Mouse (Mus musculus) lung, adult 2 months (tissue): ENCODE results near the gene Mgat4b. TPM values are rescaled to one million over a fixed set of nuclear protein-coding genes. Genes with fewer than 3 reads are reported as not detected.

ENCODE experiments used
- DNase-seq: peaks from one replicate; pipeline ENCODE4 v3.0.0; 2022
- H3K4me1 ChIP-seq: fragments of 200-500 bp; 2 replicates; pipeline ENCODE4 v1.6.1; 2011; ENCODE audit warnings: low read length; ENCODE audit not compliant: control insufficient read depth, insufficient read depth
- H3K4me3 ChIP-seq: fragments of 200-500 bp; replicated peaks from 2 replicates; pipeline ENCODE3; 2011; ENCODE audit warnings: low read depth, mild to moderate bottlenecking, control low read depth, low read length; ENCODE audit errors: extremely low read depth
- CTCF ChIP-seq: fragments of 200-500 bp; IDR thresholded peaks from 2 replicates; pipeline ENCODE4 v1.5.1; 2011; ENCODE audit warnings: mild to moderate bottlenecking, low read length, control low read depth; ENCODE audit not compliant: insufficient read depth
- POLR2A ChIP-seq: fragments of 200-500 bp; IDR thresholded peaks from 2 replicates; pipeline ENCODE4 v1.6.1; 2011; ENCODE audit warnings: low read depth, mild to moderate bottlenecking, control low read depth, low read length, borderline replicate concordance; ENCODE audit errors: extremely low read depth
- WGBS: fragments of 180-500 bp; shearing (Covaris S2); methylation state at CpG from one replicate; pipeline ENCODE4 v1.1.7; 2018; 5-methylcytosine and 5-hydroxymethylcytosine counted together
- polyA plus RNA-seq: library from polyadenylated mRNA; depleted of rRNA; stranded (reverse); fragments of >200 nt; gene quantifications from 2 replicates; pipeline ENCODE4 v1.2.3, GENCODE M21; 2012

The Mgat4b gene
- polyA plus RNA-seq, 1 experiment: 77.4 TPM

DNA sequence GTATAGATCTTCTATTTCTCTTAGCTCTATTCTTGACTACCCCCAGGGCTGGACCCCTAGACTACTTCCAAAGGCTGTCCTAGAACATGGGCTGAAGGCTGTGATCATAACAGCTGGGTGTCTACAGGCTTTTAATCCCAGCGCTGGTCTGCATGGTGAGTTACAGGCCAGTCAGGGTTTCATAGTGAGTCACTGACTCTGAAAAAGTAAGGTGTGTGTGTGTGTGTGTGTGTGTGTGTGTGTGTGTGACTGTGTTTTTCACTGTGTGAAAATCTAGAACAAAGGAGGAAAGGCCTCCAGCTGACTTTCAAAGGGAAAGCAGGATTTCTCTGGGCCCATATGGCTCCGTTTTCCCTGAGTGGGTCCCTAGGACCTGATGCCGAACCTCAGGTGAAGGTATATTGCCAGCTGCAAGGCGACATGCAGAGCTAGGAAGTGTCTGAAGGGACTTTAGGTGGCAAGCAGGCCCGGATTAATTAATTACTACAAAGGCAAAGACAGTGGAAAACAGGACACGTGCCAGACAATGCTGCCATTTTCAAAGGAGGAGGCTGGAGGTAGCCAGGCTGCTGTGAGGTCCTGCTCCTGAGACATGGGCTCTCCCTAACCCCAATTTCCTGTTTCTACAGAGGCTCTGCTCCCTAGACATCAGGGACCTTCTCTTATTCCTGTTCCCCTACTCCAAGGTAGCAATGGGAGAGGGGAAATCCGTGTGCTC lies 12.0 kb downstream of the Mgat4b start:
- DNase-seq: no peak
- no peak for TF ChIP-seq POLR2A
- TF ChIP-seq CTCF: no peak
- H3K4me3 ChIP-seq: no peak overlapping the region
- WGBS: 67% methylated on average over 7 of the region's 7 CpGs
- peaks cover 18% of the 10 kb centered on the region for H3K4me1 ChIP-seq

DNA sequence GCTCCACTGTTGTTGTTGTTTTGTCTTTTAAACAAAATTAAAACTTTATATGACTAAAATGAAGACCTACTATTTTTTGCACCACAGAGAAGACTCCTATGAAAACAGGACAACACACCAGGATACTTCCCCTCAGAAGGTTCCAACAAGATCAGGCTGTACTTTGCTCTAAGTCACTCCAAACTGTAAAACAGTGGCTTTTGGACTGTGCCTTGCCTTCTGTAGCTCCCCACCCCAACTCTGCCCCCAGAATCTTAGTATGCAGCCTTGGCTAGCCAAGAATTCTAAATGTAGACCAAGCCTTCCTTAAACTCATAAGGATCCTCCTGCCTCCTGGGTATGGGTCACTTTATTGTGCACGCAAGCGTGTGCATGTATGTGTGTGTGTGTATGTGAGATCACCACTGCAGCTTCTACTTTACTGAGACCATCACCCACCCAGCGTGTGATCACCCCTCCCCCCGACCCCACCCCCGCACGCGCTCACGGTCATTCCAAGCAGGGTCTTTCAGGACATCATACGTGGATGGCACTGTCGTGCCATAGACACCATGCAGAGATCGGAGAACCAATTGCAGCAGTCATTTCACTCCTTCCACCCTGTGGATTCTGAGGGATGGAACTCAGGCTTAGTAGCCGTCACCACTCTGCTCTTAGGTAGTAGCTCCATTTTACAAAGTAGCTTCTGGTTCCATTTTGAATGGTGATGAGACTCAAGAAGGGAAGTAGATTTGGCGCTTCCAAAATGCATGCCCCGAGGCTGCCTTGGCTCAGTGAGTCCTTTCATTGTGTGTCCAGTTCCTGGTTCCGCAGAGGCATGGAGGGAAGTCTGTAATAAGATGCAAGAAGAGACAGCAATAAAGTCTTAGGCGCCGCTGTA lies 13.3 kb downstream of the Mgat4b start:
- TF ChIP-seq CTCF (no peak), POLR2A (0 out of 2 replicates have a peak, but pooled peaks have one; percentile 4)
- peaks cover 29% of the 10 kb centered on the region for H3K4me1 ChIP-seq
- H3K4me3 ChIP-seq: peak overlapping the region; percentile 74
- 7% methylated on average over 17 of the region's 17 CpGs for WGBS
- DNase-seq: no peak

DNA sequence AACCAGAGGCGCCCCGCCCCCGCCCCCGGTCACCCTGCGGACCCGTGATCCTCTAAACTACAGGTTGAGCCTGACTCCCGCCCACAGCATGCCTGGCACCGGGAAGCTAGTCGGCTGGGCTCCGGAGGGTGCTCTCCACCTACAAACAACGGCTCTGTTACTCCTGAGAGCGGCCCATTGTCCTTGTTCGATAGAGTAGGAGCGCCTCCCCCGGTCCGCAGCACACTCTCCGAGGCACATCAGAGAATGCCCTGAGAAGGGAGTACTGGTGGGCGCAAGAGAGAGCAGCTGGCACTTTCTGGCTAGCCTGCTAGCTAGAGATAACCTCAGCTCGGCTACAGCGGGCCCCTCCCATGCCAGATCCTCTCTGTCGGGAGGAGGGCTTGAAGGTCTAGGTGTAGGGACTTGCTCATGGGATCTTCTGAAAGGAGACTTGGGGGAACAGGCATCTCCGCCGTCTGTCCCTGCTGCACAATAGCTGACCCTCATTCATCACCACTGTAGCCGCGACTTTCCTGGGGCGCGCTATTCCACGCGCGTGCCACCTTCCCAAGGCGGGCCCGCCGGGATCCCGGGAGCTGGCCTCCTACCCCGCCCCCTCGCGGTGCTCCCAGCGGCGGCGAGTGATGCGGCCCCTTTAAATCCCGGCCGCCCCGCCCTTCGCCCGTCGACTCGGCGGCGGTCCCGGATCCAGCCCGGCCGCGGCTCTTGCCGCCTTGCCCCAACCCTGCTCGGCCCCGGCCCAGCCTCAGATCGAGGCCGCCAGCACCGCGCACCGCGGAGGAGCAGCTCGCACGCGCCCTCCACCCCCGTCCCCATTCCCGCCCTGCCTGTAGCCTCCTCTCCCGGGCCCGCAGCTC lies 14.2 kb downstream of the Mgat4b start:
- peaks cover 28% of the 10 kb centered on the region for H3K4me1 ChIP-seq
- H3K4me3 ChIP-seq: peak overlapping the region; percentile 74
- under 1% methylated on average over 68 of the region's 70 CpGs for WGBS
- TF ChIP-seq POLR2A: peak; percentile 38; the same call in 1 of the 2 replicates
- TF ChIP-seq CTCF: no peak
- peak; percentile 90 for DNase-seq

GRCm38 (mm10) chr11:50225611-50226378 lies 15.1 kb downstream of the Mgat4b start:
- peak; percentile 57 for DNase-seq
- Histone ChIP-seq H3K4me1 (peaks cover 27% of the 10 kb centered on the region), H3K4me3 (peak overlapping the region; percentile 74)
- TF ChIP-seq CTCF: no peak
- TF ChIP-seq POLR2A: no peak
- 2% methylated on average over 34 of the region's 34 CpGs for WGBS

DNA sequence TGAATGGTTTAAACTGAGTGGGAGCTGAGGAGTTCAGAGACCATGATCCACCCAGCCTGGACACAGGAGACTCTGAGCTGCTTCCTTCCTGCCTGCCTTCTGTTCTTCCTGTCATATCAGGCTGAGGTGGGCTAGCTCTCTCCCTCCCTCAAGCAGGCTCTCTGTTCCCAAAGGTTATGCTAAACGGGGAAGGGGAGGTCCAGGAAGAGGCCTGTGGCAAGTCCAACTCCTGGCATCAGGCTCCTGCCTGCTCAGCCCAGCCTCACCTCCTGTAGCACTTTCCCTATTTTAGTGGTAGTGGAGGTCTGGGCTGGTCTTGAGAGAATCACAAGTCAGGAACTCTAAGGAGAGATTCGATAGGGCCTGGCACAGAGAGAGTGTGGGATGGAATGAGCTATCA lies 15.7 kb downstream of the Mgat4b start:
- DNase-seq: no peak
- peaks cover 31% of the 10 kb centered on the region for H3K4me1 ChIP-seq
- H3K4me3 ChIP-seq: peak overlapping the region; percentile 74
- WGBS: 12% methylated on average over 2 of the region's 2 CpGs
- no peak for TF ChIP-seq CTCF
- TF ChIP-seq POLR2A: no peak

- TF ChIP-seq CTCF: no peak
- no peak for TF ChIP-seq POLR2A
- 30% methylated on average over 3 of the region's 3 CpGs for WGBS
- Histone ChIP-seq H3K4me1 (peaks cover 31% of the 10 kb centered on the region), H3K4me3 (no peak overlapping the region)
- no peak for DNase-seq
Observed at GRCm38 (mm10) chr11:50227226-50227625, 16.5 kb downstream of the Mgat4b start.

- no peak for DNase-seq
- WGBS: 51% methylated on average over 4 of the region's 4 CpGs
- no peak for TF ChIP-seq POLR2A
- TF ChIP-seq CTCF: no peak
- Histone ChIP-seq H3K4me1 (peaks cover 31% of the 10 kb centered on the region), H3K4me3 (no peak overlapping the region)
Observed at GRCm38 (mm10) chr11:50227736-50228135, 17.0 kb downstream of the Mgat4b start.

GRCm38 (mm10) chr11:50228772-50229171 lies 18.1 kb downstream of the Mgat4b start:
- no peak for DNase-seq
- TF ChIP-seq POLR2A: no peak
- no peak overlapping the region for H3K4me3 ChIP-seq
- 50% methylated on average over 3 of the region's 3 CpGs for WGBS
- H3K4me1 ChIP-seq: peaks cover 31% of the 10 kb centered on the region
